11 mouse cellular contexts compared by ENCODE assay signal in genomic region chr10:81001161-81001560, GRCm38 (mm10). TPM values are rescaled to one million over a fixed set of nuclear protein-coding genes. Genes with fewer than 3 reads are reported as not detected.
DNase-seq lines count a peak whose midpoint lies in the region; ATAC-seq and TF ChIP-seq lines count a peak whose summit lies in the region.
"Had no signal": no experiment of that assay in that cellular context is flagged by ENCODE, and none has a peak within 500 bp of the region (broad histone marks: within the 10 kb centered on the region; RNA-seq: fewer than 3 reads in every experiment).

No protein-coding gene starts in this region.

- peak overlapping the region; percentile 23 for H3K9ac ChIP-seq in forebrain, postnatal 0 days
- H3K9ac ChIP-seq in kidney, embryonic 15.5 days: no peak overlapping the region

- peak; percentile 76 for ATAC-seq in forebrain, postnatal 0 days
- ATAC-seq in CD4-positive, CD25-positive, alpha-beta regulatory T cell, adult 4 months: no peak
- no peak for ATAC-seq in kidney, embryonic 15.5 days (replicated peaks; ENCODE audit: low FRiP score)
- ATAC-seq: activated CD4-positive, CD25-positive, alpha-beta regulatory T cell, adult 4 months had no signal

- H3K4me3 ChIP-seq in forebrain, postnatal 0 days (ENCODE audit: low read depth, low read length): no peak overlapping the region
- no peak overlapping the region for H3K4me3 ChIP-seq in kidney, embryonic 15.5 days (replicated peaks)

- no peaks in the 10 kb centered on the region for H3K36me3 ChIP-seq in forebrain, postnatal 0 days (ENCODE audit: insufficient read depth)
- no peaks in the 10 kb centered on the region for H3K36me3 ChIP-seq in kidney, embryonic 15.5 days

- H3K9me3 ChIP-seq in forebrain, postnatal 0 days (ENCODE audit: low read length): no peaks in the 10 kb centered on the region
- no peaks in the 10 kb centered on the region for H3K9me3 ChIP-seq in kidney, embryonic 15.5 days (replicated peaks)

- intact Hi-C loops in left cerebral cortex, postnatal 4 days (cut with DNase I): loop anchor here (5.0 kb wide), 1 partner anchor 36 kb away; the partner anchor contains the start of gene Slc39a3

- TF ChIP-seq CTCF in forebrain, postnatal 0 days (IDR thresholded peaks at IDR 0.05; ENCODE audit: low read depth): no peak

- 22% methylated on average over 10 of the region's 10 CpGs for WGBS in forebrain, postnatal 0 days
- 66% methylated on average over 10 of the region's 10 CpGs for WGBS in kidney, embryonic 15.5 days

- H3K4me1 ChIP-seq in forebrain, postnatal 0 days (ENCODE audit: insufficient read depth): peaks cover 26% of the 10 kb centered on the region
- peaks cover 28% of the 10 kb centered on the region for H3K4me1 ChIP-seq in kidney, embryonic 15.5 days

- H3K27ac ChIP-seq in forebrain, postnatal 0 days (ENCODE audit: low read depth, low read length): peak overlapping the region; percentile 75
- H3K27ac ChIP-seq in kidney, embryonic 15.5 days: no peak overlapping the region

- peak; percentile 73 for DNase-seq in left cerebral cortex, adult 11 months (ENCODE audit: low spot score)
- DNase-seq in left cerebral cortex, postnatal 4 days: no peak
- DNase-seq in forebrain, postnatal 0 days: peak; percentile 76
- peak; percentile 90 for DNase-seq in layer of hippocampus, adult 9-11 months
- DNase-seq in right cerebral cortex, adult 18-20 months: peak; percentile 85
- DNase-seq in adrenal gland, postnatal 25 days: no peak
- DNase-seq: lung, adult 18-20 months; thymus, adult 2 months had no signal

- no peaks in the 10 kb centered on the region for H3K27me3 ChIP-seq in forebrain, postnatal 0 days (ENCODE audit: insufficient read depth, low read length)
- peaks cover 28% of the 10 kb centered on the region for H3K27me3 ChIP-seq in kidney, embryonic 15.5 days

- H3K4me2 ChIP-seq in forebrain, postnatal 0 days (ENCODE audit: low read depth): peak overlapping the region; percentile 36
- no peak overlapping the region for H3K4me2 ChIP-seq in kidney, embryonic 15.5 days

RNA-seq across cellular contexts. Expression of gene Gng7, which starts 13.6 kb away (rescaled TPM):
- total RNA-seq in left cerebral cortex, postnatal 4 days (2021): 100 to 1,000 TPM in 1 of 2 experiments, 10 to 100 TPM in 1; 96.7 to 106 TPM
- 64.5 and 91.4 TPM in 2 replicates for total RNA-seq in forebrain, postnatal 0 days (2014; rRNA removed)
- polyA plus RNA-seq in forebrain, postnatal 0 days (2015; fragmentation: Nextera tagmentation; extraction: Ambion mirVana): 76.2 and 85.7 TPM in 2 replicates
- under 1 TPM in 1 of 2 experiments, not detected in 1; 0.54 TPM for polyA plus RNA-seq in CD4-positive, CD25-positive, alpha-beta regulatory T cell, adult 4 months (2017; shearing (Covaris generic))
- 4.5 and 7.8 TPM in 2 replicates for total RNA-seq in adrenal gland, postnatal 25 days (2021)
- 5.0 and 5.6 TPM in 2 replicates for polyA plus RNA-seq in kidney, embryonic 15.5 days (2015; fragmentation: Nextera tagmentation; extraction: Ambion mirVana)
- polyA plus RNA-seq: activated CD4-positive, CD25-positive, alpha-beta regulatory T cell, adult 4 months had no signal

RNA-seq across cellular contexts. Expression of gene Diras1, which starts 24.3 kb away (rescaled TPM):
- total RNA-seq in left cerebral cortex, postnatal 4 days (2021): 100 to 1,000 TPM; 104 to 111 TPM
- total RNA-seq in forebrain, postnatal 0 days (2014; rRNA removed): 65.4 and 76.0 TPM in 2 replicates
- 66.1 and 70.2 TPM in 2 replicates for polyA plus RNA-seq in forebrain, postnatal 0 days (2015; fragmentation: Nextera tagmentation; extraction: Ambion mirVana)
- not detected for polyA plus RNA-seq in CD4-positive, CD25-positive, alpha-beta regulatory T cell, adult 4 months (2017; shearing (Covaris generic))
- total RNA-seq in adrenal gland, postnatal 25 days (2021): 1.9 and 2.9 TPM in 2 replicates
- 0.19 and 0.23 TPM in 2 replicates for polyA plus RNA-seq in kidney, embryonic 15.5 days (2015; fragmentation: Nextera tagmentation; extraction: Ambion mirVana)

RNA-seq across cellular contexts. Expression of gene Slc39a3, which starts 36.1 kb away (rescaled TPM):
- total RNA-seq in left cerebral cortex, postnatal 4 days (2021): 10 to 100 TPM; 57.8 to 59.8 TPM
- 82.1 and 104 TPM in 2 replicates for total RNA-seq in forebrain, postnatal 0 days (2014; rRNA removed)
- 43.5 and 45.2 TPM in 2 replicates for polyA plus RNA-seq in forebrain, postnatal 0 days (2015; fragmentation: Nextera tagmentation; extraction: Ambion mirVana)
- polyA plus RNA-seq in CD4-positive, CD25-positive, alpha-beta regulatory T cell, adult 4 months (2017; shearing (Covaris generic)): 1 to 10 TPM; 3.3 to 4.7 TPM
- total RNA-seq in adrenal gland, postnatal 25 days (2021): 45.1 and 80.7 TPM in 2 replicates
- polyA plus RNA-seq in kidney, embryonic 15.5 days (2015; fragmentation: Nextera tagmentation; extraction: Ambion mirVana): 13.7 and 16.3 TPM in 2 replicates

RNA-seq across cellular contexts. Expression of gene Sgta, which starts 58.8 kb away (rescaled TPM):
- total RNA-seq in left cerebral cortex, postnatal 4 days (2021): 100 to 1,000 TPM; 193 to 199 TPM
- 176 and 215 TPM in 2 replicates for total RNA-seq in forebrain, postnatal 0 days (2014; rRNA removed)
- 326 and 360 TPM in 2 replicates for polyA plus RNA-seq in forebrain, postnatal 0 days (2015; fragmentation: Nextera tagmentation; extraction: Ambion mirVana)
- 100 to 1,000 TPM in 1 of 2 experiments, 10 to 100 TPM in 1; 78.9 to 148 TPM for polyA plus RNA-seq in CD4-positive, CD25-positive, alpha-beta regulatory T cell, adult 4 months (2017; shearing (Covaris generic))
- 198 and 223 TPM in 2 replicates for total RNA-seq in adrenal gland, postnatal 25 days (2021)
- polyA plus RNA-seq in kidney, embryonic 15.5 days (2015; fragmentation: Nextera tagmentation; extraction: Ambion mirVana): 201 and 226 TPM in 2 replicates

Comparison
In these comparisons a context has a peak if more than half of its experiments do, and no peak if none do; other contexts are left out.
1. DNase-seq: peak in left cerebral cortex, adult 11 months (single experiment), forebrain, postnatal 0 days (single experiment), layer of hippocampus, adult 9-11 months (single experiment) and right cerebral cortex, adult 18-20 months (single experiment); none in left cerebral cortex, postnatal 4 days (single experiment) and adrenal gland, postnatal 25 days (single experiment).
2. RNA of gene Diras1, which starts 24.3 kb away (total RNA-seq): 104 to 111 TPM in left cerebral cortex, postnatal 4 days and 65.4 to 76.0 TPM in forebrain, postnatal 0 days; 1.9 to 2.9 TPM in adrenal gland, postnatal 25 days; every median in the first group is over 10 times any median in the second.